Mouse (Mus musculus): ENCODE data around the gene Mrpl24.

DNA sequence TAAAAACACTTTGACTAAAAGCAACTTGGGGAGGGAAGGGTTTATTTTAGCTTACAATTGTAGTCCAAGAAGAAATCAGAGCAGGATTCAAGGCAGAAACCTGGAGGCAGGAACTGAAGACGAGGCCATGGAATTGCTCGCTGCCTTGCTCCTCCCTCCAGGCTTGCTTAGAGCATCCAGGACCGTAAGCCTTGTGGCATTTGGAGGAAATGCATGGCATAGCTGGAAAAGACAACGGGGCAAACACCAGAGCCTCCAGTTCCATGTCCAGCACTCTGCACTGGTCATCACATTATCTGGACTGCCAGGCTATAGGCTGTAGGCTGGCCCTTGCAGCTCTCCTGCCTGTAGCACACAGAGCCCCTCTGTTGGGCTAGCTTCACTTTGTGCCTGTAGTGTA lies 15.2 kb downstream of the Mrpl24 start:
- no peak for TF ChIP-seq CTCF (IDR thresholded peaks at IDR 0.05; ENCODE audit: low read depth, low read length)
- no peak for TF ChIP-seq POLR2A (IDR thresholded peaks at IDR 0.05; ENCODE audit: borderline replicate concordance, low read depth, low read length)
